In the genomic region with DNA sequence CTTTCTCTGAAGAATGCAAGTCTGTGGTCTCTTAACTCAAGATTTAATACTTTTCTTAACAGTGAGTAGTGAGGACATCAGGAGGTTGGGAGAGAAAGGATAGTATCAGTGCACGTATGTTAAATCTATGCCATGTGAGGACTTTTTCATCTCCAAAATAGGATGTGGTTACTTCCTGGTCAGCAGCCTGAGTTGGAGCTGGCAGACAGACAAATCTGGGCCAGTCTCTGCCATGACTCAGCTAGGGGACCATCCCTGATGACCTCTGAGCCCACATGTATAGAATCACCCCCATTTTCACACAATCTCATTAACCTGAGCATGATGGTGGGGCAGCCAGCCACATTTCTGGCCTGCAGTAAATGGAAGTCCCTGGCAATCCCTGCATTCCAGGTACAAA, we compare ENCODE assay signal across 26 mouse cellular contexts. TPM values are rescaled to one million over a fixed set of nuclear protein-coding genes. Genes with fewer than 3 reads are reported as not detected.
"Had no signal": no experiment of that assay in that cellular context is flagged by ENCODE, and none has a peak within 500 bp of the region (broad histone marks: within the 10 kb centered on the region; RNA-seq: fewer than 3 reads in every experiment).

No protein-coding gene starts in this region.

- H3K4me1 ChIP-seq: hindbrain, embryonic 10.5 days; hindbrain, embryonic 12.5 days; intestine, embryonic 15.5 days; limb, embryonic 10.5 days; limb, embryonic 12.5 days; liver, embryonic 13.5 days; liver, embryonic 15.5 days had no signal

- H3K36me3 ChIP-seq: liver, embryonic 15.5 days had no signal

- H3K4me3 ChIP-seq: heart, adult 2 months; heart, embryonic 12.5 days; hindbrain, embryonic 10.5 days; hindbrain, embryonic 12.5 days; intestine, embryonic 15.5 days; left cerebral cortex, adult 2 months; limb, embryonic 10.5 days; limb, embryonic 12.5 days; liver, embryonic 13.5 days; liver, embryonic 15.5 days had no signal

- H3K27me3 ChIP-seq: heart, embryonic 12.5 days; hindbrain, embryonic 12.5 days; intestine, embryonic 15.5 days; limb, embryonic 12.5 days; liver, embryonic 13.5 days; liver, embryonic 15.5 days had no signal

- H3K27ac ChIP-seq: heart, adult 2 months; hindbrain, embryonic 10.5 days; hindbrain, embryonic 12.5 days; hindbrain, embryonic 14.5 days; intestine, embryonic 15.5 days; left cerebral cortex, adult 2 months; limb, embryonic 10.5 days; limb, embryonic 12.5 days; liver, embryonic 13.5 days; liver, embryonic 15.5 days had no signal

- H3K9me3 ChIP-seq: heart, embryonic 12.5 days; hindbrain, embryonic 10.5 days; hindbrain, embryonic 12.5 days; intestine, embryonic 15.5 days; limb, embryonic 10.5 days; limb, embryonic 12.5 days; liver, embryonic 13.5 days; liver, embryonic 15.5 days had no signal

- ATAC-seq: hindbrain, embryonic 16.5 days; inflammation-experienced regulatory T-cells, adult 6 months; intestine, embryonic 15.5 days; intestine, postnatal 0 days had no signal

- DNase-seq: gastrocnemius, postnatal 14 days; gastrocnemius, postnatal 36 days; heart, adult 11 months; heart, adult 2 months; heart, postnatal 10 days; heart, postnatal 4 days; kidney, adult 18-20 months; kidney, adult 8-10 months; kidney, postnatal 10 days; kidney, postnatal 25 days; kidney, postnatal 4 days; layer of hippocampus, adult 9-11 months; liver; liver, embryonic 13.5 days had no signal

RNA-seq across cellular contexts. Expression of a gene that starts 32.7 kb away (rescaled TPM):
- polyA plus RNA-seq: inflammation-experienced regulatory T-cells, adult 6 months had no signal
